Mouse (Mus musculus) kidney, embryonic 15.5 days (tissue): ENCODE data around the gene Anapc15-ps. TPM values are rescaled to one million over a fixed set of nuclear protein-coding genes. Genes with fewer than 3 reads are reported as not detected.

Experiments used
- polyA plus RNA-seq: library from polyadenylated mRNA; unstranded; fragments of >200 nt; fragmentation: Nextera tagmentation; extraction: Ambion mirVana; gene quantifications from 2 replicates; pipeline ENCODE4 v1.2.1, GENCODE M21; 2015

Gene Anapc15-ps
- polyA plus RNA-seq, 1 experiment from 2014 or later = 0.47 TPM

Other genes starting within 250 kb of the Anapc15-ps start
- gene Mrpl42, start 171.5 kb downstream of the Anapc15-ps start, polyA plus RNA-seq = 337 and 354 TPM in 2 replicates
- gene Ube2n, start 158.3 kb downstream of the Anapc15-ps start, polyA plus RNA-seq = 347 and 381 TPM in 2 replicates
- gene Nudt4, start 109.3 kb downstream of the Anapc15-ps start, polyA plus RNA-seq = 113 and 125 TPM in 2 replicates
- 0.09 and 0.18 TPM in 2 replicates for gene Gm33543, start 169.5 kb upstream of the Anapc15-ps start, polyA plus RNA-seq